Mouse (Mus musculus): ENCODE measurements around the gene Sfpq.
"Not testable (repeated sequence)": the region's sequence is repeated elsewhere in the genome, so short reads cannot be mapped to it uniquely, and the experiment has no call there.

The Sfpq gene

GRCm38 (mm10) chr4:127021151-127021945 lies at the start of gene Sfpq:
Sfpq (plus strand) TSS chr4:127021324.
- peak; percentile 100 for DNase-seq (ENCODE audit: low spot score)

DNA sequence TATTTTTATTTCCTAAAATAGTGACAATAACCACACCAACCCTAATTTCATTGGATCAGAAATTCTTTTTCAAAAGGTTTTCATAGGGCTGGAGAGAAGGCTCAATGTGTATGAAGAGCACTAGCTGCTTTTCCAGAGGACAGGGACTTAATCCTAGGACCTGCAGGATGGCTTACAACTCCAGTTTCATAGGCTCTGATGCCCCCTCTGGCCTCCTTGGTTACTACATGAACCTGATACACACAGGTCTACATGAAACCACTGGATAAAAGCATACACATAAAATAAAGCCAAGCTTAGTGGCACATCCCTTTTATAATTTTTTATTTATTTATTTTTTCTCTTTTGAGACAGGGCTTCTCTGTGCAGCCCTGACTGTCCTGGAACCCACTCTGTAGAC lies 43.7 kb upstream of the Sfpq start:
- no peak for DNase-seq (ENCODE audit: low spot score)

GRCm38 (mm10) chr4:126978706-126979105 lies 42.4 kb upstream of the Sfpq start:
- no peak for DNase-seq (ENCODE audit: low spot score)

DNA sequence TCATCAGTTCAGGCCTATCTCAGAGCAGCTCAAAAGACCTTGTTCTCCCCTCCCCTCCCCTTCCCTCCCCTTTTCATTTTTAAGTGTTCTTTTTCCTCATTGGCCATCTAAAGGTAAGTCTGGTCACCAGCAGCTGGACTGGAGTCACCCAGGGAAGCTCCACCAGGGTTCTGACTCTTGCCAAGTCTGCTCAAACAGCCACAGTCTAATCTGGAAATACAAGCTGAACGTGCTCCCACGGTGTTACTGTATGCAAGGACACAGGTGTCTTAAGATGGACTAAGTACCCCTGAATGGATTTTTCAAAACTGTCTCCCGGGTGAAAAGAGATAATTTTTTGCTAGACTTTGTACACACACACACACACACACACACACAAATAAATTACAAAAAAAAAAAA lies 37.8 kb upstream of the Sfpq start:
- no peak for DNase-seq (ENCODE audit: low spot score)

DNA sequence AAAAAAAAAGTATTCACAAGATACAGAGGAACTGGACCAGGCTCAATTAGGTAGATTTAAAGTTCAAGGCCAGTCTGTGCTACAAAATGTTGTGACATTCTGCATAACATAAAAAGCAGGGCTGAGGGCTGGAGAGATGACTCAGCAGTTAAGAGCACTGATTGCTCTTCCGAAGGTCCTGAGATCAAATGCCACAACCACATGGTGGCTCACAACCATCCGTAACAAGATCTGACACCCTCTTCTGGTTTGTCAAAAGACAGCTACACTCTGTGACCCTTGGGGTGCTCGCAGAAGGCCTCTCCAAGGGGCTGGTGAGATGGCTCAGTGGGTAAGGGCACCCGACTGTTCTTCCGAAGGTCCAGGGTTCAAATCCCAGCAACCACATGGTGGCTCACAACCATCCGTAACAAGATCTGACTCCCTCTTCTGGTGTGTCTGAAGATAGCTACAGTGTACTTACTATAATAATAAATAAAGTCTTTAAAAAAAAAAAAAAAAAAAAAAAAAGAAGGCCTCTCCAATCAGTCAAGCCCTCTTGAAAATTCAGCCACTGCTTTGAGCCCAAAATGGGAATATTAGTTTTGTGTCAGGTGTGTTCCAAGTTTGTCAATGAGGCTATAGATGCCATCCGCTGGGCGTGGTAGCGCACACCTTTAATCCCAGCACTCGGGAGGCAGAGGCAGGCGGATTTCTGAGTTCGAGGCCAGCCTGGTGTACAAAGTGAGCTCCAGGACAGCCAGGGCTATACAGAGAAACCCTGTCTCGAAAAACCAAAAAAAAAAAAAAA lies 37.2 kb upstream of the Sfpq start:
- DNase-seq (ENCODE audit: low spot score) = not testable (repeated sequence)

DNA sequence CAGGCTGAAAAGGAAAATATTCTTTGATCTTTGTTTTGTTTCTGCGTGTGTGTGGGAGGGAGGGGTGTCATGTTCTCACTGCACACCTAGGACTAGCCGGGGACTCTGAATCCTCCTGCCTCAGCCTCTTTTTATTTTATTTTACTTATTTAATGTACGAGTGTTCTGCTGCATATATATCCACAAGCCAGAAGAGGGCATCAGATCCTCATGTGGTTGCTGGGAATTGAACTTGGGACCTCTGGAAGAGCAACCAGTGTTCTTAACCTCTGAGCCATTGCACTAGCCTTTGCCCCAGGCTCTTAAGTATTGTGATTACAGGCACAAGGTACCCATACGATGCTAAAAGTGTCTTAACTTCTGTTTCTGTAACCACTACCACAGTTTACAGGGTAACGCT lies 34.4 kb upstream of the Sfpq start:
- no peak for DNase-seq (ENCODE audit: low spot score)

DNA sequence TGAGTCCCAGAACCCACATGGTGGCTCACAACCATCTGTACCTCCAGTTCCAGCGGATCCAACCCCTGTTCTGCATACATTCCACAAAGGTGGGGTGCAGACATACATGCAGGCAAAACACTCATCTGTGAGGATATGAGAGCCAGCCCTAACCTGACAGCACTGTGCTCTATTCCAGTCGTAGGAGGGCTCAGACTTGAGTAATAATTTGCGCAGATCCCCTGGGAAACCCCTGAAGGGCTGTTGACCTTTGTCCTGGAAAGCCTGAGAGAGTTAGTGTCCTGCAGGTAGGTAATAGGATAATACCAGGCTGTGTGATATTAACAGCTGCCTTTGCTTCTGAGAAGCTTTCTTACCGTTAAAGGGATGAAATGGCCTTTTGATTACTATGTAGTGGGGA lies 32.6 kb upstream of the Sfpq start:
- no peak for DNase-seq (ENCODE audit: low spot score)

DNA sequence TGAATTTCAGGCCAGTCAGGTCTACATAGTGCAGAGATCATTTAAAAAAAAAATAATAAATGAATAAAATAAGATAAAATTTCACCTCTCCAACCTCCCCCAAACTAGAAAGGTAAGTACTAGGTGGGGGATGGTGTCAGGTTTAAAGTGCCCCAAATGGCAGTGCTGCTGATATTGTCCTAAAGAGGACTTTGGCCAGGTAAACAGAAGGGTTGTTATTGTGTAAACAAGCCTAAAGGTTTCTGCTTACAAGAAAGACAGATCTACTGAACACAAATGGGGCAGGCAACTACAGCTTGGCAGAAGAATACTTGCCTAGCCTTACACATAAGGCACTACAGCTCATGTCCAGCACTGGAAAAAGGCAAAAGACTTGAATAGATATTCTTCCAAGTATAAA lies 30.6 kb upstream of the Sfpq start:
- no peak for DNase-seq (ENCODE audit: low spot score)

- DNase-seq (ENCODE audit: low spot score) = no peak
These were observed 28.8 kb upstream of the Sfpq start for GRCm38 (mm10) chr4:126992356-126992755.

DNA sequence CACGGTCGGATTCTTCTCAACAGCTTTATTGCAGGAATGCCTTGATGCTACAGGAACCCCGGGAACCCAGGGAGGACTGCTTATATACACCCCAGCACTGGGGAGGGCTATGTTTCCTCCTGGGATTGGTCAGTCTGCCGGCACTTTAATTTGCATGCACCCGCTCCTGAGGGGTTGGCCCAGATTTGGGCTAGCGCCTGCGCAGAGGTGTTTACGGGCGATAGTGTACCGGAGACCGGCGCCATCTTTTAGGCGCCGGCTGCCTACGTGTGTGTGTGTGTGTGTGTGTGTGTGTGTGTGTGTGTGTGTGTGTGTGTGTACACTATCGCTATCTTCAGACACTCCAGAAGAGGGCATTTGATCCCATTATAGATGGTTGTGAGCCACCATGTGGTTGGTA lies 21.8 kb upstream of the Sfpq start:
- not testable (repeated sequence) for DNase-seq (ENCODE audit: low spot score)

GRCm38 (mm10) chr4:127000601-127001105 lies 20.5 kb upstream of the Sfpq start:
- DNase-seq (ENCODE audit: low spot score) = no peak

DNA sequence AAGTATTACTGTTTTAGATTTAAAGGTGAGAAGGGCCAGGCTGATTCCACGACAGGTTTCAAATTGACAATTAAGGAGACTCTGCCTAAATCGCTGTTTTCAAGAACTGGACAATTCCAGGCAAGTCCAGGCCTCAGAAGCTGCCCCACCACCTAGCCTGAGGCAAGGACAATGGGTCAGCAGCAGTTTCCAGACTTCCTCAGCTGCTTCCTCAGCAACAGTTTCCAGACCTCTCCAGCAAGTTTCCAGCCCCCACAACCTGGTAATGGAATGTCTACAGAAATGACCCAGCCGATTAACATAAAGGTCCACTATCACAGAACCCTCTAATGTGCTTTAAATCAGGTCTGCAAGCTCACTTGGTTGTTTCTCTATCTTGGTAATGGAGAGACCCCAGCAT lies 16.7 kb upstream of the Sfpq start:
- no peak for DNase-seq (ENCODE audit: low spot score)

- DNase-seq (ENCODE audit: low spot score) = no peak
These were observed 15.8 kb upstream of the Sfpq start for GRCm38 (mm10) chr4:127005113-127005936.

- DNase-seq (ENCODE audit: low spot score) = peak; percentile 77
These were observed 5.7 kb upstream of the Sfpq start for GRCm38 (mm10) chr4:127015294-127015993.

DNA sequence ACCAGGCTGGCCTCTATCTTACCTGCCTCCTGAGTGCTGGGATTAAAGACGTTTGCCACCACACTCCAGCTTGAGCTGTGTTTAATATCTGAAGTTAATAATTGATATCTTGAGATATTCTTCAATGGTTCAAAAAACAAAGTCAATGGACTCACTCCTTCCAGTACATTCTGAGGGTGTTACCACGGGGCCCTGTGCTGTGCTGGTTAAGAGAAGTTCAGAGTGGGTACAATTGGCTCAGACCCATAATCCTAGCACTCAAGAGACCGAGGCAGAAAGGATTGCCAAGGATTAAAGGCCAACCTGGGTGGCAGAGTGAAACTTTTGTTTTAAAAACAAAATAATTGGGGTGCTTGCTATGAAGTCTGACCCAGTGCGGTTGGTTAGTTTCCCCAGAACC lies 4.8 kb upstream of the Sfpq start:
- DNase-seq (ENCODE audit: low spot score) = no peak

DNA sequence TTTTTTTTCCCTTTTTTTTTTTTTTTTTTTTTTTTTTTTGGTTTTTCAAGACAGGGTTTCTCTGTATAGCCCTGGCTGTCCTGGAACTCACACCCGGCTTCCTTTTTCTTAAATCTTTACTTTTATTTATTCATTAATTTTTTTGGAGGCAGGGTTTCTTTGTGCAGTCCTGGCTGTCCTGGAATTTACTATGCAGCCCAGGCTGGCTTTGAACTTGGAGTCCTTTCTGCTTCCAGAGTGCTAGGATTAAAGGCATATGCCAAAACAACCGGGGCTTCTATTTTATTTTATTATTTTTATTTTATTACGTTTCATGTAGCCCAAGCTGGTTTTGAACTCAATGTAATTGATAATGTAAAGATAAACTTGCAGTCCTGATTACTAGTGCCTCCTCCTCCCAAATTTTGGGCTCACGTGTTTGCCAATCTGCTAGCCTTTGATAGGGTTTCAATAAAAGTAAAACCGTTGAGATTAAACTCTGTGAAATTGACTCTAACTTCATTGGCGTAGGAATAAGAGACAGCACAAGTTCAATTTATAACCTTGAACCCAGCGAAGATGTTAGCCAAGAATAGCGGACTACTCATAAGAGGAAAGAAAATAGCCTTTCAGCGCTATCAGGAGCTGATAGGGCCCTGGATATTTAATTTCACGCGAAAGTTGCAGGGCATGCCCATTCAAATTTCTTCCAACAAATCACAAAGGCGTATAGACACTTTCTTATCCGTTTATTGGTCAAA lies 543 bp upstream of the Sfpq start:
- no peak for DNase-seq (ENCODE audit: low spot score)

DNA sequence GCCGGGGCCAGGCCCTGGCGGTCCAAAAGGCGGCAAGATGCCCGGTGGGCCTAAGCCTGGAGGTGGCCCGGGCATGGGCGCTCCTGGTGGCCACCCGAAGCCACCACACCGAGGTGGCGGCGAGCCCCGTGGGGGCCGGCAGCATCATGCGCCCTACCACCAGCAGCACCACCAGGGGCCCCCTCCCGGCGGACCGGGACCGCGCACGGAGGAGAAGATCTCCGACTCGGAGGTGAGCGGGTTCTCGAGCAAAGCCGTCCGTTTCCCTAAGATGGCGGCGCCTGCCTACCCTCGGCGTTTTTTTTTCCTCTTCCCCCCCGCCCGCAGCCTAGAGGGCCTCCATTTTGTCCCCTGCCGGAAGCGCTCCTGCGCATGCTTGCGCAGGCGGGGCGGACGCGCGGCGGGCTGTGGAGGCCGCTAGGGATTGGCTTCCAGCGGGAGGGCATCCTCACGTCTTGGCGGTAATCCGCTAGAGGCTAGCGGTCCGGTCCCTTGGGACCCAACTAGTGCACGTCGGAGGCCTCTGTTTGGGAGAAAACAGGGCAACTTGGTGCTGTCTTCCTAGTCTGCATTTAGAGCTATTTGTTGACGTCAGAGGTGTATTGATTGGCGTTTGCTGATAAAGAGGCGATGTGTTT lies 984 bp downstream of the Sfpq start:
- DNase-seq (ENCODE audit: low spot score) = peak; percentile 35

DNA sequence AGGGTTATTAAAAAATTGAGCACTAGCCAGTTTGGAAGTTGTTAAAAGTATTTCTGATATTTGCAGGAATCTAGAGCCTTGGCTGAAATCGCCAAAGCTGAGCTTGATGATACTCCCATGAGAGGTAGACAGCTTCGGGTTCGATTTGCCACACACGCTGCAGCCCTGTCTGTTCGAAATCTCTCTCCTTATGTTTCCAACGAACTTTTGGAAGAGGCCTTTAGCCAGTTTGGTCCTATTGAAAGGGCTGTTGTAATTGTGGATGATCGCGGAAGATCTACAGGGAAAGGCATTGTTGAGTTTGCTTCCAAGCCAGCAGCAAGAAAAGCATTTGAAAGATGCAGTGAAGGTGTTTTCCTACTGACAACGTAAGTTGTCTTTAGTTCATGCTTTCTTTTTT lies 2.1 kb downstream of the Sfpq start:
- DNase-seq (ENCODE audit: low spot score) = no peak

GRCm38 (mm10) chr4:127024240-127024639 lies 3.1 kb downstream of the Sfpq start:
- DNase-seq (ENCODE audit: low spot score) = no peak

- no peak for DNase-seq (ENCODE audit: low spot score)
These were observed 5.7 kb downstream of the Sfpq start for GRCm38 (mm10) chr4:127026826-127027225.

All from layer of hippocampus, adult 9-10 months (tissue).